Mouse (Mus musculus) brain, embryonic 14.5 days (tissue): ENCODE data around the gene Gm3072.
"Not testable (repeated sequence)": the region's sequence is repeated elsewhere in the genome, so short reads cannot be mapped to it uniquely, and the experiment has no call there.

ENCODE experiments used
- CTCF ChIP-seq: fragments of 200-500 bp; IDR thresholded peaks from 2 replicates; pipeline ENCODE4 v1.5.1; 2012; ENCODE audit warnings: inconsistent platforms, mild to moderate bottlenecking, moderate library complexity, borderline replicate concordance; ENCODE audit not compliant: insufficient read depth, insufficient read length; ENCODE audit errors: extremely low read depth
- POLR2A ChIP-seq: fragments of 200-500 bp; IDR thresholded peaks from 2 replicates; pipeline ENCODE4 v1.6.1; 2012; ENCODE audit warnings: mild to moderate bottlenecking, inconsistent platforms, borderline replicate concordance; ENCODE audit not compliant: poor library complexity, insufficient read depth, insufficient read length, severe bottlenecking; ENCODE audit errors: extremely low read depth

DNA sequence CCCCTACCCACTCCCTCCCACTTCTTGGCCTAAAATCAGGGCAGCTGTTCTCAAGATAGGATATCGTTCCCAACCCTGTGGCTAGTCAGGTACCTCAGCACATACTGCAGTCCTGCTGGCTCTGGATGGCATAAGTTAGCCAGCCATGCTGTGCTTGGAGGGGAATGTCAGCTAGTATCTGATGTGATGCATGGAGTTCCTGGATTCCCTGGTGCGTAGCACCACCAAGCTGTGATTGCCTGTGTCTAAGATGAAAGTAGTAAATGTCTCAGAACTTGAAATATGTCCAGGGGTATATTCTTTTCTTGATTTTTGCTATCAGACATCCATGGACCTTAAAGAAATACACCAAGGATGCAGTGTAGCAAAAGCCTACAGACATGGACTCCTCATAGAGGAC, 23.8 kb upstream of the Gm3072 start:
- not testable (repeated sequence) for TF ChIP-seq CTCF, POLR2A
